Mouse (Mus musculus) heart, postnatal 0 days (tissue): ENCODE data around the gene Fam76b. TPM values are rescaled to one million over a fixed set of nuclear protein-coding genes. Genes with fewer than 3 reads are reported as not detected.
A peak's percentile ranks its signal among the peaks of the same experiment; 100 is the strongest.

ENCODE experiments used
- ATAC-seq: fragments of 200-750 bp; cut with Nextera tagmentation; 2 replicates; pipeline ENCODE4 v1.8.0; 2017; ENCODE audit warnings: low read depth, moderate number of reproducible peaks, moderate library complexity; ENCODE audit not compliant: insufficient read depth
- DNase-seq: peaks from one replicate; pipeline ENCODE4 v3.0.0-alpha.2; 2016; ENCODE audit warnings: low spot score
- H3K27ac ChIP-seq: fragments of 300-500 bp; sonication (generic); 2 replicates; pipeline ENCODE4 v1.5.1; 2014; ENCODE audit warnings: low read depth, mild to moderate bottlenecking
- H3K27me3 ChIP-seq: fragments of 300-500 bp; sonication (generic); 2 replicates; pipeline ENCODE4 v1.6.1; 2014; ENCODE audit warnings: low read length, mixed read lengths; ENCODE audit not compliant: control insufficient read depth, insufficient read depth
- H3K36me3 ChIP-seq: fragments of 300-500 bp; sonication (generic); replicated peaks from 2 replicates; pipeline ENCODE4 v1.6.1; 2014; ENCODE audit warnings: low read length, mixed read lengths; ENCODE audit not compliant: control insufficient read depth, insufficient read depth
- H3K4me1 ChIP-seq: fragments of 300-500 bp; sonication (generic); 2 replicates; pipeline ENCODE4 v1.6.1; 2014; ENCODE audit warnings: antibody characterized with exemption; ENCODE audit not compliant: control insufficient read depth, insufficient read depth
- H3K4me2 ChIP-seq: fragments of 300-500 bp; sonication (generic); 2 replicates; pipeline ENCODE4 v1.6.1; 2014; ENCODE audit warnings: low read depth, mild to moderate bottlenecking, low read length, moderate library complexity
- H3K4me3 ChIP-seq: fragments of 300-500 bp; sonication (generic); 2 replicates; pipeline ENCODE4 v1.5.1; 2014; ENCODE audit warnings: low read depth, low read length
- H3K9ac ChIP-seq: fragments of 300-500 bp; sonication (generic); replicated peaks from 2 replicates; pipeline ENCODE4 v1.6.1; 2014; ENCODE audit warnings: low read depth, low read length, mixed read lengths
- H3K9me3 ChIP-seq: fragments of 300-500 bp; sonication (generic); replicated peaks from 2 replicates; pipeline ENCODE4 v1.6.1; 2016; ENCODE audit warnings: low read length; ENCODE audit not compliant: control insufficient read depth
- CTCF ChIP-seq: IDR thresholded peaks from 2 replicates; pipeline ENCODE4 v1.5.1; 2016; ENCODE audit warnings: antibody characterized with exemption, control low read depth, low read depth
- EP300 ChIP-seq: IDR thresholded peaks from 2 replicates; pipeline ENCODE4 v1.6.1; 2016; ENCODE audit warnings: antibody characterized with exemption, low read depth
- WGBS: fragments of 180-500 bp; shearing (Covaris S2); extraction: QIAGEN DNeasy Blood & Tissue Kit; methylation state at CpG from one replicate; pipeline ENCODE4 v1.1.7; 2014; 5-methylcytosine and 5-hydroxymethylcytosine counted together
- polyA plus RNA-seq: library from polyadenylated mRNA; unstranded; fragments of >200 nt; fragmentation: Nextera tagmentation; extraction: Ambion mirVana; gene quantifications from 2 replicates; pipeline ENCODE4 v1.2.1, GENCODE M21; 2015
- total RNA-seq: library from RNA; depleted of rRNA; stranded (reverse); fragments of >200 nt; gene quantifications from 2 replicates; pipeline ENCODE4 v1.2.3, GENCODE M21; 2014; ENCODE audit warnings: low replicate concordance

The Fam76b gene
- total and polyA plus RNA-seq, 2 experiments from 2014 or later: 9.5 to 17.3 TPM

- H3K36me3 ChIP-seq: peaks cover 14% of the 10 kb centered on the region
- H3K4me1 ChIP-seq: peaks cover 26% of the 10 kb centered on the region
- TF ChIP-seq CTCF: no peak
- TF ChIP-seq EP300: no peak
- peak overlapping the region; percentile 72 for H3K4me3 ChIP-seq
- H3K27me3 ChIP-seq: no peaks in the 10 kb centered on the region
- DNase-seq (peak; percentile 48), ATAC-seq (peak; percentile 3; the same call in 1 of the 2 replicates)
- under 1% methylated on average over 31 of the region's 31 CpGs for WGBS
- peak overlapping the region; percentile 82 for H3K9ac ChIP-seq
- H3K4me2 ChIP-seq: peak overlapping the region; percentile 75
- peak overlapping the region; percentile 96 for H3K27ac ChIP-seq
- no peaks in the 10 kb centered on the region for H3K9me3 ChIP-seq
These were observed 1.1 kb upstream of the Fam76b start for GRCm38 (mm10) chr9:13826391-13826805.

GRCm38 (mm10) chr9:13826832-13827405 is 597 bp upstream of the Fam76b start, which contains the start of gene Cep57:
Gene Cep57, minus strand, starts transcription at chr9:13827107.
- no peaks in the 10 kb centered on the region for H3K27me3 ChIP-seq
- peaks cover 19% of the 10 kb centered on the region for H3K36me3 ChIP-seq
- under 1% methylated on average over 44 of the region's 44 CpGs for WGBS
- H3K27ac ChIP-seq: peak within 1 kb of the TSS; percentile 96
- H3K4me3 ChIP-seq: peak within 1 kb of the TSS; percentile 72
- H3K9ac ChIP-seq: peak within 1 kb of the TSS; percentile 82
- no peak for TF ChIP-seq CTCF
- peak; percentile 46; the same call in 1 of the 2 replicates for TF ChIP-seq EP300
- no peaks in the 10 kb centered on the region for H3K9me3 ChIP-seq
- H3K4me1 ChIP-seq: peaks cover 26% of the 10 kb centered on the region
- DNase-seq (peak; percentile 99), ATAC-seq (peak; percentile 87)
- H3K4me2 ChIP-seq: peak within 1 kb of the TSS; percentile 75

GRCm38 (mm10) chr9:13828087-13828441 is 548 bp downstream of the Fam76b start:
- ATAC-seq: peak; percentile 21
- WGBS: under 1% methylated on average over 22 of the region's 23 CpGs
- Histone ChIP-seq H3K9me3 (no peaks in the 10 kb centered on the region), H3K4me2 (peak overlapping the region; percentile 71), H3K27ac (peak overlapping the region; percentile 95), H3K4me1 (peaks cover 26% of the 10 kb centered on the region), H3K36me3 (peaks cover 31% of the 10 kb centered on the region), H3K4me3 (peak overlapping the region; percentile 70), H3K9ac (peak overlapping the region; percentile 74), H3K27me3 (no peaks in the 10 kb centered on the region)
- no peak for TF ChIP-seq EP300
- peak; percentile 8 for TF ChIP-seq CTCF
- DNase-seq: peak; percentile 44

- DNase-seq: no peak
- TF ChIP-seq EP300 (no peak), CTCF (no peak)
- H3K27ac ChIP-seq: no peak overlapping the region
- no peaks in the 10 kb centered on the region for H3K27me3 ChIP-seq
- H3K4me1 ChIP-seq: no peaks in the 10 kb centered on the region
- H3K4me2 ChIP-seq: no peak overlapping the region
- H3K9me3 ChIP-seq: no peaks in the 10 kb centered on the region
- H3K36me3 ChIP-seq: peaks cover 83% of the 10 kb centered on the region
- H3K4me3 ChIP-seq: no peak overlapping the region
- no peak for ATAC-seq
- WGBS: 70% methylated on average over 3 of the region's 3 CpGs
- no peak overlapping the region for H3K9ac ChIP-seq
These were observed 7.7 kb downstream of the Fam76b start for GRCm38 (mm10) chr9:13835256-13835655.

- no peaks in the 10 kb centered on the region for H3K9me3 ChIP-seq
- no peak for ATAC-seq
- H3K27me3 ChIP-seq: no peaks in the 10 kb centered on the region
- peaks cover 84% of the 10 kb centered on the region for H3K36me3 ChIP-seq
- no peak for TF ChIP-seq CTCF
- no peak for TF ChIP-seq EP300
- H3K4me2 ChIP-seq: no peak overlapping the region
- no peak overlapping the region for H3K4me3 ChIP-seq
- H3K9ac ChIP-seq: no peak overlapping the region
- DNase-seq: no peak
- H3K4me1 ChIP-seq: no peaks in the 10 kb centered on the region
- 45% methylated on average over 2 of the region's 2 CpGs for WGBS
- H3K27ac ChIP-seq: no peak overlapping the region
These were observed 9.2 kb downstream of the Fam76b start for GRCm38 (mm10) chr9:13836726-13837125.

- no peaks in the 10 kb centered on the region for H3K9me3 ChIP-seq
- H3K4me3 ChIP-seq: no peak overlapping the region
- ATAC-seq (no peak), DNase-seq (no peak)
- H3K4me1 ChIP-seq: no peaks in the 10 kb centered on the region
- peaks cover 26% of the 10 kb centered on the region for H3K36me3 ChIP-seq
- TF ChIP-seq EP300 (no peak), CTCF (no peak)
- 73% methylated on average over 3 of the region's 3 CpGs for WGBS
- no peak overlapping the region for H3K4me2 ChIP-seq
- H3K9ac ChIP-seq: no peak overlapping the region
- H3K27me3 ChIP-seq: no peaks in the 10 kb centered on the region
- no peak overlapping the region for H3K27ac ChIP-seq
These were observed 20.1 kb downstream of the Fam76b start for GRCm38 (mm10) chr9:13847591-13847990.
